Mouse (Mus musculus): ENCODE data around the gene Gprc5c.

GRCm38 (mm10) chr11:114903224-114903623 is 52.3 kb downstream of the Gprc5c start:
- TF ChIP-seq CTCF (IDR thresholded peaks at IDR 0.05; ENCODE audit: low read depth) (no peak), EP300 (IDR thresholded peaks at IDR 0.05; ENCODE audit: low read depth) (no peak)

Data from liver, postnatal 0 days (tissue).